Mouse (Mus musculus) liver, postnatal 0 days (tissue): ENCODE data around the gene Dync1i2. TPM values are rescaled to one million over a fixed set of nuclear protein-coding genes. Genes with fewer than 3 reads are reported as not detected.

Source experiments
- ATAC-seq: fragments of 200-750 bp; cut with Nextera tagmentation; 2 replicates; pipeline ENCODE4 v1.8.0; 2017; ENCODE audit warnings: mild to moderate bottlenecking, moderate library complexity
- DNase-seq: peaks from one replicate; pipeline ENCODE4 v3.0.0-alpha.2; 2016
- H3K27ac ChIP-seq: fragments of 300-500 bp; sonication (generic); 2 replicates; pipeline ENCODE4 v1.5.1; 2014; ENCODE audit warnings: antibody characterized with exemption, moderate library complexity, mild to moderate bottlenecking, low read depth
- H3K27me3 ChIP-seq: fragments of 300-500 bp; sonication (generic); 2 replicates; pipeline ENCODE4 v1.6.1; 2014; ENCODE audit warnings: low read length, control low read depth, mixed read lengths; ENCODE audit not compliant: insufficient read depth
- H3K36me3 ChIP-seq: fragments of 300-500 bp; sonication (generic); replicated peaks from 2 replicates; pipeline ENCODE4 v1.6.1; 2014; ENCODE audit warnings: mild to moderate bottlenecking, control low read depth, low read length, moderate library complexity, mixed read lengths; ENCODE audit not compliant: insufficient read depth
- H3K4me1 ChIP-seq: fragments of 300-500 bp; sonication (generic); 2 replicates; pipeline ENCODE4 v1.6.1; 2014; ENCODE audit warnings: antibody characterized with exemption, mild to moderate bottlenecking, control low read depth; ENCODE audit not compliant: insufficient read depth
- H3K4me2 ChIP-seq: fragments of 300-500 bp; sonication (generic); 2 replicates; pipeline ENCODE4 v1.6.1; 2014; ENCODE audit warnings: low read depth, mild to moderate bottlenecking, low read length, moderate library complexity, mixed read lengths
- H3K4me3 ChIP-seq: fragments of 300-500 bp; sonication (generic); 2 replicates; pipeline ENCODE4 v1.5.1; 2014; ENCODE audit warnings: low read depth, low read length
- H3K9ac ChIP-seq: fragments of 300-500 bp; sonication (generic); replicated peaks from 2 replicates; pipeline ENCODE4 v1.6.1; 2014; ENCODE audit warnings: mild to moderate bottlenecking, moderate library complexity
- H3K9me3 ChIP-seq: fragments of 300-500 bp; sonication (generic); 2 replicates; pipeline ENCODE4 v1.6.1; 2016; ENCODE audit warnings: mild to moderate bottlenecking, control low read depth, low read length, mixed read lengths
- CTCF ChIP-seq: sonication (generic); IDR thresholded peaks from 2 replicates; pipeline ENCODE4 v1.5.1; 2016; ENCODE audit warnings: antibody characterized with exemption, low read depth
- EP300 ChIP-seq: IDR thresholded peaks from 2 replicates; pipeline ENCODE4 v1.6.1; 2016; ENCODE audit warnings: antibody characterized with exemption, low read depth, mild to moderate bottlenecking
- WGBS: fragments of 180-500 bp; shearing (Covaris S2); extraction: QIAGEN DNeasy Blood & Tissue Kit; methylation state at CpG from one replicate; pipeline ENCODE4 v1.1.7; 2014; ENCODE audit not compliant: insufficient replicate concordance; 5-methylcytosine and 5-hydroxymethylcytosine counted together
- polyA plus RNA-seq: library from polyadenylated mRNA; unstranded; fragments of >200 nt; fragmentation: Nextera tagmentation; extraction: Ambion mirVana; gene quantifications from 2 replicates; pipeline ENCODE4 v1.2.1, GENCODE M21; 2015

Dync1i2 gene
- polyA plus RNA-seq, 1 experiment from 2014 or later = 21.5 TPM

DNA sequence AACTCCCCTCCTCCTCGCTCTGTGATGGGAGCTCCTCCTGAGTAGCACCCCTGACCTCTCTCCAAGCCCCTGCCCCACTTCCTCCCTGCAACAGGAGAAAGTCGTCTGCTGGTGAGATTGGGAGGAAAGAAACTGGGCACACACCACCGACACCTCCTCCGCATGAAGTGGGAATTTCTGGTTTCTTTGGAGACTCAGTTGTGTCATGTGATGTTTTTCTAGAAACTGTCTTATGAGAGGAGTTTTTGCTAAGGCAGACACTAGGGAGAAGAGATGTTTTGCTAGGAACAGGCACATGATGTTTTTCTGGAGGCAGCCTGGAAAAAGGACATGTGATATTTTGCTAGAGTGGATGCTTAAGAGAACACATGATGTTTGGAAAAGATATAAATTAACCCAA, 11.0 kb upstream of the Dync1i2 start:
- Histone ChIP-seq H3K9me3 (no peaks in the 10 kb centered on the region), H3K9ac (no peak overlapping the region), H3K36me3 (no peaks in the 10 kb centered on the region), H3K4me3 (no peak overlapping the region), H3K27me3 (no peaks in the 10 kb centered on the region), H3K27ac (no peak overlapping the region), H3K4me1 (no peaks in the 10 kb centered on the region), H3K4me2 (no peak overlapping the region)
- 59% methylated on average over 4 of the region's 4 CpGs for WGBS
- TF ChIP-seq EP300 (no peak), CTCF (no peak)
- ATAC-seq (no peak), DNase-seq (no peak)

DNA sequence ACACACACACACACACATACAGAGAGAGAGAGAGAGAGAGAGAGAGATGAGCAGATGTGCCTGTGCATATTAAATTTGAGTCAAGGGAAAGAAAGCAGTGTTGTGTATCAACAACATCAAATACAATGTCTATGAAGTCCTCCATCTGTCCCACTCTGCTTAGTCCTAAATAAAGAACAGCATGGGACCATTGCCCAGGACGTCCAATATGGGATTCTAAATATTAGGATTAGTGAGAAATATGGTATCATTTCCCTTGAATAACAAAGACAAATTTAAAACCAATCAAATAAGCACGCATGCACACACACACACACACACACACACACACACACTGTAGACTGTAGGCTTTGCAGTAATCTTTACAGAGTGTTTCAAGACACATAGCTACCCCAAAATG, 9.6 kb upstream of the Dync1i2 start:
- no peaks in the 10 kb centered on the region for H3K9me3 ChIP-seq
- TF ChIP-seq CTCF (no peak), EP300 (no peak)
- no peak for ATAC-seq
- H3K4me3 ChIP-seq = no peak overlapping the region
- 85% methylated on average over 2 of the region's 2 CpGs for WGBS
- no peak for DNase-seq
- H3K27me3 ChIP-seq = no peaks in the 10 kb centered on the region
- no peaks in the 10 kb centered on the region for H3K4me1 ChIP-seq
- H3K27ac ChIP-seq = no peak overlapping the region
- no peak overlapping the region for H3K4me2 ChIP-seq
- no peak overlapping the region for H3K9ac ChIP-seq
- no peaks in the 10 kb centered on the region for H3K36me3 ChIP-seq

DNA sequence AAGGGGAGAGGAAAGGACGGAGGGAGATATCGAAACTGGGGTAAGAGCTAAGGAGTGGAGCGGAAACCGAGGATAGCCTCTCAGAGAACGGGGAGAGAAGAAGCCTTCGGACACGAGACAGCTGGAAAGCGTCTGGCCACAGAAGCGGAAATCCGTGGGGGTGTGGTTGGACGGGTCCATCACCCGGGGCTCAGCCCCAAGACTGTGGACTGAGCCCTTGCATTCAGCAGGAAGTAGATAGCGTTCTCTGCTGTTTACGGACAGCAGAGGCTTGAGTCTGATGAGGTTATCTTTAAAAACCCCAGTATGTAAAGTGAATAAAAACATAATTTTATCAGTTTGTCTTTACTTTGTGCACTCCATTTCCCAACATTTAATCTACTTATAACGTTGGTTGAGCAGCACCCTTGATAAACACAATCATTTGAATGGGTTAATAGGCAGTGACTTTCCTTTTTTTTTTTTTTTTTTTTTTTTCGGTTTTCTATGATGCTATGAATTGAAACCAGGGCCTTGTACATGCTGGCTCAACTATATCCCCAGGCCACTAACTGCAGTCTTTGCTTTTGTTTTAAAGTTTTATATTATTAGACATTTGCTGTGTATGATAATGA, 7.6 kb upstream of the Dync1i2 start:
- no peak for TF ChIP-seq CTCF
- TF ChIP-seq EP300 = no peak
- no peak overlapping the region for H3K4me3 ChIP-seq
- H3K9ac ChIP-seq = no peak overlapping the region
- ATAC-seq (peak; percentile 36; the same call in 1 of the 2 replicates), DNase-seq (peak; percentile 38)
- no peak overlapping the region for H3K27ac ChIP-seq
- H3K4me1 ChIP-seq = no peaks in the 10 kb centered on the region
- peak overlapping the region; percentile 26 for H3K4me2 ChIP-seq
- no peaks in the 10 kb centered on the region for H3K36me3 ChIP-seq
- H3K9me3 ChIP-seq = no peaks in the 10 kb centered on the region
- H3K27me3 ChIP-seq = no peaks in the 10 kb centered on the region
- WGBS = 52% methylated on average over 16 of the region's 16 CpGs

DNA sequence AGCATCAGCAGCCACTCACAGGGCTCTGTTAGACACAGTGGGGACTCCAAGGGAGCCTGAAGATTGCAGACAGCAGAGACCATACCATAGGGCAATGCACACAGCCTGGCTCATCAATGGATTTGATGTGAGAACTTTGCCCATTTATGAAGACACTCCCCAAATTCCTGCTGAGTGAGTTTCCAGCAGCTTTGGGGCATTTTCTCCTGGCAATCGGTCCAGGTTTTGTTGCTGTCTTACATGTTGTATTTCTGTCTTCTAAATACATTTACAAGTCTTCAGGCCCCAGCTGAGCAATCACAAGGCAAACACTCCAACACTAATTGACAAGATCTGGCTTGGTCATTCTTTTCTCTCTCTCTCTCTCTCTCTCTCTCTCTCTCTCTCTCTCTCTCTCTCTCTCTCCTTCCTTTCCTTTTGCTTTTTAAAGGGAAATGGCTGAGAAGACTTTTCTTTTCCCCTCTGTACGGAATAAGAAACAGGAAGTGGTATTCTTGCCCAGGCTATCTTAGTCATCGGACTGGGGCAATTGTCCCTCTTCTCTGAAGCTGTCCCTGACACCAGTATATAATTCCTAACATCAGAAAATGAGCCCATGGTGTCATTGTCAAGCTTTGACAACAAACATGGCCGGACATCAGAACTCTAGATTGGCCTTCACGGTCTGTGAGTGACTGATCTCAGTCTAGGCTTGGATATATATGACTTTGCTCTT, 2.3 kb upstream of the Dync1i2 start:
- WGBS = 44% methylated on average over 5 of the region's 5 CpGs
- DNase-seq (no peak), ATAC-seq (no peak)
- Histone ChIP-seq H3K36me3 (no peaks in the 10 kb centered on the region), H3K4me1 (peaks cover 3% of the 10 kb centered on the region; the same call in 1 of the 2 replicates), H3K9ac (no peak overlapping the region), H3K9me3 (no peaks in the 10 kb centered on the region), H3K4me3 (no peak overlapping the region), H3K27ac (no peak overlapping the region), H3K4me2 (no peak overlapping the region), H3K27me3 (no peaks in the 10 kb centered on the region)
- TF ChIP-seq EP300 (no peak), CTCF (no peak)

- Histone ChIP-seq H3K9me3 (no peaks in the 10 kb centered on the region), H3K27me3 (no peaks in the 10 kb centered on the region), H3K36me3 (peaks cover 5% of the 10 kb centered on the region; the same call in 1 of the 2 replicates), H3K9ac (no peak overlapping the region), H3K27ac (no peak overlapping the region), H3K4me1 (peaks cover 3% of the 10 kb centered on the region; the same call in 1 of the 2 replicates), H3K4me3 (peak overlapping the region; percentile 95; the same call in 1 of the 2 replicates), H3K4me2 (peak overlapping the region; percentile 76; the same call in 1 of the 2 replicates)
- TF ChIP-seq CTCF (no peak), EP300 (no peak)
- WGBS = 92% methylated on average over 2 of the region's 2 CpGs
- no peak for ATAC-seq
- no peak for DNase-seq
These were observed 410 bp upstream of the Dync1i2 start for GRCm38 (mm10) chr2:71211096-71211495.

DNA sequence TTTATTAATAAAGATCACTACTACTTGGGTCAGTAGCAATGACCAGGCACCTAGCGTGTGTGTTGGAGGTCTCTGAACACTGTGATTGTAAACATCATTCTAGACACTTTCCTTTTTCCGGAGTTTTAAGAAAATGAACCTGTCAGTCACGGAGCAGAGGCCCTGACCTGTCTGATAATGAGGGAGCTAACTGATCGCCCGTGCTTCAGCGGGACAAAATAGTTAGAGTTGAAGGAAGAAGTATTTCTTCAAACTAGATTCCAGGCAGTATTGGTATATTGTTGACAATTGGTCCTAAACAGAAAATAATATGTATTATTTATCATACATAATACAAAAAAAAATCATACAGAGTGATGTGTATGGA, 837 bp downstream of the Dync1i2 start:
- Histone ChIP-seq H3K36me3 (peaks cover 5% of the 10 kb centered on the region; the same call in 1 of the 2 replicates), H3K9ac (peak overlapping the region; percentile 95), H3K4me1 (peaks cover 3% of the 10 kb centered on the region; the same call in 1 of the 2 replicates), H3K4me2 (peak overlapping the region; percentile 76), H3K27me3 (no peaks in the 10 kb centered on the region), H3K27ac (peak overlapping the region; percentile 80), H3K9me3 (no peaks in the 10 kb centered on the region), H3K4me3 (peak overlapping the region; percentile 95)
- TF ChIP-seq CTCF (no peak), EP300 (no peak)
- under 1% methylated on average over 6 of the region's 6 CpGs for WGBS
- no peak for DNase-seq
- ATAC-seq = no peak
